Mouse (Mus musculus) lung, adult 18-20 months (tissue): ENCODE measurements at regions not wholly inside any gene's neighbourhood (a gene's known extent, or its start where the extent isn't known, plus 50 kb on each side); places are given as distances from the start of the nearest gene placed in this dataset.

ENCODE experiments used
- DNase-seq, 2 experiments: peaks; one replicate each; pipeline ENCODE4 v3.0.0; 2022; ENCODE audit warnings: mixed read lengths in 2 of 2

- no peak for DNase-seq
Observed at GRCm38 (mm10) chr8:34485905-34486304, 374.4 kb upstream of the Gm10131 start.

GRCm38 (mm10) chr8:34485346-34485745 is 373.8 kb upstream of the Gm10131 start:
- no peak for DNase-seq

- DNase-seq = peak; percentile 19 to 64
Observed at GRCm38 (mm10) chr8:34484551-34485335, 373.2 kb upstream of the Gm10131 start.

- DNase-seq = no peak
Observed at GRCm38 (mm10) chr8:34483212-34483611, 371.7 kb upstream of the Gm10131 start.

GRCm38 (mm10) chr8:34482676-34483075 is 371.1 kb upstream of the Gm10131 start:
- DNase-seq = no peak

GRCm38 (mm10) chr8:34480496-34480895 is 369.0 kb upstream of the Gm10131 start:
- DNase-seq = no peak

GRCm38 (mm10) chr8:34478891-34479290 is 367.4 kb upstream of the Gm10131 start:
- DNase-seq = peak; percentile 55 to 73

- DNase-seq = no peak
Observed at GRCm38 (mm10) chr8:34478465-34478864, 366.9 kb upstream of the Gm10131 start.

GRCm38 (mm10) chr8:34476146-34476820 is 364.7 kb upstream of the Gm10131 start:
- DNase-seq = no peak

GRCm38 (mm10) chr8:34474593-34474992 is 363.1 kb upstream of the Gm10131 start:
- no peak for DNase-seq

- no peak for DNase-seq
Observed at GRCm38 (mm10) chr8:34473769-34474168, 362.2 kb upstream of the Gm10131 start.

- no peak for DNase-seq
Observed at GRCm38 (mm10) chr8:34473301-34473700, 361.8 kb upstream of the Gm10131 start.

GRCm38 (mm10) chr8:34472846-34473245 is 361.3 kb upstream of the Gm10131 start:
- DNase-seq = peak in 1 of 2 experiments; percentile 16

GRCm38 (mm10) chr8:34472434-34472833 is 360.9 kb upstream of the Gm10131 start:
- DNase-seq = no peak

- DNase-seq = no peak
Observed at GRCm38 (mm10) chr8:34469091-34469490, 357.6 kb upstream of the Gm10131 start.

GRCm38 (mm10) chr8:34466786-34467364 is 355.3 kb upstream of the Gm10131 start:
- DNase-seq = no peak

GRCm38 (mm10) chr8:34465398-34465797 is 353.9 kb upstream of the Gm10131 start:
- no peak for DNase-seq

- DNase-seq = no peak
Observed at GRCm38 (mm10) chr8:34462262-34462661, 350.7 kb upstream of the Gm10131 start.

- DNase-seq = no peak
Observed at GRCm38 (mm10) chr8:34458300-34458699, 346.8 kb upstream of the Gm10131 start.

- peak in 1 of 2 experiments; percentile 32 for DNase-seq
Observed at GRCm38 (mm10) chr8:34456543-34456942, 345.0 kb upstream of the Gm10131 start.

- peak in 1 of 2 experiments; percentile 7 for DNase-seq
Observed at GRCm38 (mm10) chr8:34455376-34455775, 343.8 kb upstream of the Gm10131 start.

GRCm38 (mm10) chr8:34452811-34453210 is 341.3 kb upstream of the Gm10131 start:
- DNase-seq = no peak

GRCm38 (mm10) chr8:34451211-34452000 is 339.9 kb upstream of the Gm10131 start:
- no peak for DNase-seq
